Mouse (Mus musculus): Measurements from ENCODE around the gene Atf3. TPM values are rescaled to one million over a fixed set of nuclear protein-coding genes. Genes with fewer than 3 reads are reported as not detected.
A peak's percentile ranks its signal among the peaks of the same experiment; 100 is the strongest.
"Not testable (repeated sequence)": the region's sequence is repeated elsewhere in the genome, so short reads cannot be mapped to it uniquely, and the experiment has no call there.

The Atf3 gene
- total RNA-seq, 2 experiments from 2014 or later: 1.2 to 1.4 TPM

DNA sequence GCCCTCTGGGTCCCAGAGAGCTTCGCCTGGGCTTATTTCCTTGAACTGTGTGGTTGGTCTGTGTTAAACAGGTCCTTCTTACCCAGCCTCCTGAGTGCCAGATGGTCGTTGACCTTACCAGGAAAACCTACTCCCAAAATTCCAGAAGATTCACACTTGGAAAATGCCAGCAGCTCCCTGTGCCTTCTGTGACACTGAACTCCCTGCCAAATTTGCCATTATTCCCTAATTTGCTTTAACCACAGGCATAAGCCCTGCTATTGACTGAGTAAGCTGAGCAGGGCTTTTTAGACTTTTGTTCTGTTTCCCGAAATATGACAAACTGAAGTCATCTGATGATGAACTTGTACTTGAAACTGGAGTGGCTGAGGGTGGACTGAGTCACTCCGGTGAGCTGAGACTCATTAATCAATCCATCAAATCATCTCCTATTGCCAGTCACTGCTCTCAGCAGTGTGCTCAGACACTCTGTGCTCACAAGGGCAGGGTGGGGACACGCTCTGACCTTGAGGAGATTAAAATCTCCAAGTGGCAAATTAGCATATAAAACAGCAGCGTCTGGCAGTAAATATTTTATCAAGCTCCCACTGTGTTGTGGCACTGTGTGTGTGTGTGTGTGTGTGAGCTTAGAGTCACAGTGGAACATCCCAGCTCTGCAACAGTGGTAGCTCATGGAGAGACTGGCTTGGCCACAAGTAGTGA lies 28.0 kb downstream of the Atf3 start:
- DNase-seq: no peak

DNA sequence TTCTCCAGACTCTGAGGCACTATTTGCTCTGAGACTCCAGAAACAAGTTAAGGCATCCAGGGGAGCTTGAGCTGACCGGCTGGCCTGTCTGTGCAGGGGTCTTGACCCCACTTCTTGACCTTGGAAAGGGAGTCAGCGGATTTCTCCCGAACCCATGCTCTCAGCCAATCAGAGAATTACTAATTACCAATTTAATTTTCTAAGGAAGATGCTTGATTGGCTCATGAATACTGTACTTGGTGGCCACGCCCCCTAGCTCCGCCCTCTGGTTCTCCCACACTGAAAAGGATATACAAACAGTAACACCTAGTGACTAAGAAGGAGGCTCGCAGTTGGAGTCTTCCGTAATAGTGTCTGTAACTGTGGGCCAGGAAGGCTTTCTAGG lies 31.5 kb downstream of the Atf3 start:
- DNase-seq: no peak

DNA sequence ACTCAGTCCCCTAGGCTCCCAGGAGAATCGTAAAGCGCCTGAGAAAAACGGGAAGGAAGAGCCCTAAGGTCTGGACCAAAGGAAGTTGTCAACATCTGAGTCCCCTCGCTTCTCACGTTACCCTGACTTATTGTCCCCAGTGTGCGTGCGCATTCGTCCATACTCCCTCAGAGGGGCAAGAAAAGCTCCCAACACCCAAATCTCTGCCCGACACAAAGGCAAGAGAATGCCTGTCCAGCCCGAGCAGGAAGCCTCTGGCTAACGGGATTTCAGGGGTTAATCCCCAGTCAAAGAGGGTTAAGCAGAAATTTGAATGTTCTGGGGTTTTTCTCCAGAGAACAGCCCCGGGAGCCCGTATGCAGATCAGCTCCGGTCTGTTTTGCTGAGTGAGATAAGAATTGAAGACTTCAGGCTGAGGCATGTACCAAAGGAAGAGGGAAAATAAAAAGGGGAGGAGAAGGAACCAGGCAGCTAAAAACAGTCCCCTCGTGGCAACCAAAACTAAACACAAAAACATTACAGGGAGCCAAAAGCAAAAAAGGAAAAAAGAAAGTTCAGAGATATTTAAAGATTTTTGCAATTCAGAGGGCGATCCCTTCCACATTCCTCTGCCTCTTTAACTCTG lies 32.0 kb downstream of the Atf3 start:
- DNase-seq: no peak

DNA sequence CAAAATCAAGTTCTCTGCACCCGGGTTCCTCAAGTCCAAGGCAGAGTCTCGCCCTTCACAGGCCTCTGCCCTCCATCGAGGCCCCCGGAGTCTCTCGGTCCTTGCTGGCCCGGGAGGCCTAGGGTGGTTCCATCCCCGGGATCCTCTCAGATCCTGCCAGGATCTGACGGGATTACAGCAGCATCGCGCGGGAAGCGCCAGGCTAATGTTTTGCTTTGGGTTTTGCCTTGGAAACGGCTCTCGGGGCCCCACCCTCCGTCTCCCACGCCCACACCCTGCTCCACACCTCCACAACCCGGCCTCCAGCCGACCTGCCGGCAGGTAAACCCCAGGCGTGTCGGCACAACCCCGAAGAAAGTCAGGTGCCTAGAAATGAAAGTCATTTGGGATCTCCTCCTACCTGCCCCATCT lies 33.0 kb downstream of the Atf3 start:
- DNase-seq: peak in 1 of 2 experiments; percentile 8

DNA sequence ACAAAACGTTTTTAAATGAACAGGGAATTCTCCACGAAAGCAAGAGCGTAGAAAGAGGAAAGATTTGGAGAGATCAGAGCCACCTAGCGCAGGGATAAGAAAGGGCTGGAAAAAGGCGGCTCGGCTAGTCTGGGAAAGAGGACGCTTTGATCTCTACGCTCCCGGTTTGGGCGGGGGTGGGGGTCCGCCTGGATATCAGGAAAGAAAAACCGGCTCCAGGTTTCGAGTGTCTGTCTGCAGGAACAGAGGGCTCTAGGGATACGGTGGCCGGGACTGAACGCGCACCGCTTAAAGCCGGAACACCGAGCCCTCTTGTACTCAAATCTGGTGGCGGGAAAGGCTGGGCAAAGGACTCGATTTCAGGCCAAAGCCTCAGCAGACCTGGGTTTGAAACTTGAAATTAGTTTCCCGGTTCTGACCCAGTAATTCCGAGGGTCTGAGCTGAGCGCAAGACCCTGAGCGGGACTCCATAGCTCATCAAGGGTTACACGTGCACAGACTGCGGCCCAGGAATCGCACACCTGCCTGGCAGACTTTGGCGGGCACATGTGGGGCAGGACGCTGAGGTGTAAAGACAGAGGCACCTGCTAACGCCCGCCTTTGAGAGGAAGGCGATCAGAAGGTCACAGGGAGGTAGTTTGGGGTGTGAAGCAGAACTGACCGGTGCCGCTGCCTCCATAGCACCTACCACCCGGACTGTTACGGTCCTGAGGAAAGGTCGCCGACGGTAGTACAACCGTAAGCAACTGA lies 33.6 kb downstream of the Atf3 start:
- DNase-seq: no peak

DNA sequence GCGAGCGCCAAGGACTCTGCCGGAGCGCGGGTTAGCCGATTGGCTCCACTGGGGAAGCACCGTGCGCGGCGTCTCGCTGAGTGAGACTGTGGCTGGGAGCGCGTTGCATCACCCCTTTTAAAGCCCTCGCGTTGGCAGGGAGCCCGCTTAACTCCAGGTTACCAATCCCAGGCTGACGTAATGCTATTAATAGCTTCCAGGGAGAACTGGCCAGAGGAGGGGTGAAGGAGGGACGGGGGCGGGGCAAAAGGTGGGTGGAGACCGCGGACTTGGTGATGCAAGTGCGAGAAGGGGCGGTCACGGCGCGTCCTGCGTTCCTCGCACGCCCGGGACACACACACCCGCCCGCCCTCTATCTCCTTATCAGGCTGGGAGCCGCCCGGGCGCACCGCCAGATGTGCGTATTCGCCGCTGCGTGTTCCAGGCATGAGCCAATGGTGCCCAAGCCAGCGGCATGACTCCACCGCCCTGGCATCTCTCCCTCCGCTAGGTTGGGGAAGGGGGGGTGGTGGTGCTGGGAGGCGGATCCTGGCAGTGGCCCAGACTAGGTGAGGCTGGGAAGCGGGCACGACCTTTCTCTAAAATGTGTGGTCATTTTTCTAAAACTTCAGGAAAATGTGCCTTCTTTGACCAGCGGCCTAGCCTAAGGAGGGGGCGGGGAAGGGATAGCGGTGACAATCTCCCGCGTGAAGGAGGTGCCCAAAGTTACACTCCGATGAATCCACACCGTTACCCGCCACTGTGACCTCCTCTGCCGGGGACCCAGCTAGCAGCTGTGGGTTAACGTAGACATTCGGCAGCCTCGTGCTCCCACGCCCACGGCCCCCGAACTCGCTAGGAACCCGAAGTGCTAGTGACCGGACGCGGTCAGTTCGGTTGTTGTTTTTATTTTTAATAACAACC lies 34.4 kb downstream of the Atf3 start:
- DNase-seq: peak; percentile 80

DNA sequence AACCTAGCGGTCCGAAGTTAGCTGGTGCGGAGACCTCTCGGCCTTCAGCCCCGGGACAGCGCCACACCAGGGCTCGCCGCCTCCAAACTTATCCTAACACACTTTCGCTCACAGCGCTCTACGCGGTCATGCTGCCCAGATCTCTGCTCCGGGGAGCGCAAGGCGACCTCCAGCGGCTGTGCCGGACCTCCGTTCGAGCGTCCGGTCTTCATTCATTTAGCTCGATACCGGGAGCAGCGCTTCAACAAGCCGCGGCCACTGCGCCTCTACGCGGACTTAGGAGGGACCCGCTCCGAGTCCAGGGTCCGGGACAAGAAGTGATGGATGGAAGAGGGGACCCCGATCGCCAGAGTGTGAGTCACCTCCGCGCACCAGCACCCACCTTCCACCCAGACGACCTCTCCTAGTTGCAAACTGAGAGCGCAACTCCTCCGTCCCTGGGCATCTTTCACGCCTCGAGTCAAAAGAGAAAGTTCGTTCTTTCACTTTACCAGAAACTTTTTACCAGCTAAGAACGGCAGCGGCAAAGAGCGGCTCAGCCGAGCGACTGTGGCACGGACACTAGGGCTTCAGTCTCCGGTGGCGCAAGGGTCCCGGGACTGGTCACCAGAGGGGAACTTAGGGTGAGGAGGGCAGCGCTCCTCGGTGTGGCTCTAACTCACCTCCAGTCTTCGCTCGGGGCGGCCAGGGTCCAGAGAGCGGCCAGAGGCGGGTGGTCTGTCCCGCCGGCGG lies 35.2 kb downstream of the Atf3 start:
- peak; percentile 9 to 33 for DNase-seq

DNA sequence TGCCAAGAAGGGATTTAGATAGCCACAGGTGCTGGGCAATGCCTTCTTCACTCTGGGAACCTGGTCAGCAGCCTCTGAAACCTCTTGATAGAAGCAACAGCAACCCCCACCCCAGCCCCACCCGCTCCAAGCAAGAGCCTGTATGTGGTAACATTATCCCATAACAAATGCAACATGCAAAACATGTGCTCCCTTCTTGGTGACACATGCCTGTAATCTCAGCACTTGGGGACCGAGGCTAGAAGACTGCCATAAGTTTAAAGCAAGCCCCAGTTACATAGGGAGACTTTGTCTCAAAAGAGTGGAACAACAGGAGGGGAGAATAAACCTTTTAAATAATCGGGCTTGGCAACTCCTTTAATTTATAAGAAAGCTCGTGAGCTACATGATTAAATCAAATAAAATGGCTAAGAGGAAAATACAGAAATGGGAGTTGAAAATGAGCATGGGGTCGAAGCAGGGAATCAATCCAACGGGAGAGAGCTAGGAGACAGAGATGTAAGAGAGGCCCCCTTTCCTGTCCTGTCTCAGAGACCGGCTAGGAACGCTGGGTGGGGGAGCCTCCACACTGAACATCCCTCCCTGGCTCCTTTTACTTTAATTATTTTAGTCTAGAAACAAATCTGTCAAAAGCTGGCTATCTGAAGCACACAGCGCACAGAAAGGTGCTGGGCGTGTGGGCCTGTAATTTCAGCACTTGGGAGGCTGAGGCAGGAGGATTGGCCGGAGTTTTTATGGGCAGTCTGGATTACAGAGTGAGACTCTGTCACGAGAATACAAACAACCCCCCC lies 36.2 kb downstream of the Atf3 start:
- DNase-seq: no peak

DNA sequence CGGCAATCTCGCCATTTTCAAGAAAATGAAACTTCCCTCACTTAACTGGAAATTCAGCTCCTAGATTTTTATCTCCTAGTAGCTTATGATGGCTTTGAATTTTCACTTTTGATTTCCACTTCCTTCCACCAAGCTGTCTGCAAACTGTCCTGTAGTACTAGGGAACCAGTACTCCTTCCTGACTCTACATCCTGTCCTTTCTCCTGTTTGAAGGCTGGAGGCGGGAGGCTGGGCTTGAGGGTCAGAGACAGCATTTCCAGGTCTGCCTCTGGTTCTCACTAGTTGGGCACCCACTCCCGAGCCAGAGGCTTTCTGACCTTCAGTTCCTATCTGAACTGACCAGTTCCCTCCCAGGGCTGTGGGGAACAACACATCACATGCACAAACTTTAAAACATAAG lies 37.4 kb downstream of the Atf3 start:
- DNase-seq: no peak

DNA sequence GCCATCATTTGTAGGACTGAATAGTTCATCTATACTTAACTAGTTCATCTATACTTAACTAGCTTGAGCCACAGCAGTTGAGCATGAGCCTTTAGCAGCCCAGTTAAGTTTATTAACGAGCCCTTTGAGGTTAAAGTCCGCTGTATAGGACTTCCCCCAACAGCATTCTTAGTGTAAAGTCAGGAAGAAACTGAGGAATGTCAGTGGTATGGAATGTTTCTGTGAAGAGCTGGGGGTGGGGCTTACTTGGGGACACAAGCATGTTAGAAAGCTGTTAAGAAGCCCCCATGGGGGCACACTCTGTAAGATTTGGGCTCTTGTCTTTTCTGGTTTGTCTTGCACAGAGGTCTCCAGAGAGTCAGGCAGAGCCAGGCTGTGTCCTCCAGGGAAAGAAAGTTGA lies 38.0 kb downstream of the Atf3 start:
- DNase-seq: no peak

DNA sequence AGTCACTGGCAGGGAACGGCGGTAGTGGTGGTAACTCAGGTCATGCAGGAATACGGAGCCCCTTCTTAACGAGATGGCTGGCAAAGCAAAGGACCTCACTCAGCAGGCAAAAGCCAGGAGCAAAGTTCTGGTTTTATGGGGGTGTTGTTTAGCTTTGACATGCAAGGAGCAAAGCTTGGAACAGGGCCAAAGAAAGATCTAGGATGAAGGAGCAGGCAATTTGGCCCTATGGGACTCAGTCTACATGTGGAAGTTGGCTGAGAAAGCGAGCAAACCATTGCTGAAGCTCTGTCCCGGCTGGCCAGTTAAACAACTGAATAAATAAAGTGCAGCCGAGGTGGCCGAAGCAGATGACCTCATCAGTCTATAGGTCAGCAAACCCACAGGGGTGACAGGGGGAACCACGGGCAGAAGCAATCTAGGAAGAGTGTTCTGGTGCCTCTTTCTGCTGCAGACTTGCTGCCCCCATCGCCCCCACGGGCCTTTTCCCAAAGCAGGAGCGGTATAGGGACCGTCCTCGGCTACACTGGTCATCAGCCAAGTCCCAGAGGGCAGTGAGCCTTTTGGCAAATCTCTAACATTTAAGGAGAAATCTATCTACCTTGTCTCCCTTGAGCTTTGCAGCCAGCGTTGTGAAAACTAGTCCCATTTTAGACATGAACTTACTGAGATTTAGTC lies 39.2 kb downstream of the Atf3 start:
- DNase-seq: no peak

DNA sequence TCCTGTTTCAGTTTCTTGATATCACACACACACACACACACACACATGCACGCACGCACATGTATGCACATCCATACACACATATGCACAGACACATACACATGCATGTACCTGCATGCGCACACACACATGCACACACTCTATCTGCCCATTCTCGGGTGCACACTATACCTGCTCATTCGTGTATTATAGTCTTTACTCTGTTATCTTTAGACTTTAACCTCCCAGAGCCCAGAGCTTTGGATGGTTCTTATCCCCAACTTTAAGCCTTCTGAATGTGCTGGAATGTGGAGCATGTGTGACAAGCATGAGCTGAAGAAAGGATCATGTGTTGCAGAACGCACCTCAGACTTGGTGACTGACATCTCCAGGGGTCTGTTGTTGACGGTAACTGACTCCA lies 41.0 kb downstream of the Atf3 start:
- DNase-seq: no peak

DNA sequence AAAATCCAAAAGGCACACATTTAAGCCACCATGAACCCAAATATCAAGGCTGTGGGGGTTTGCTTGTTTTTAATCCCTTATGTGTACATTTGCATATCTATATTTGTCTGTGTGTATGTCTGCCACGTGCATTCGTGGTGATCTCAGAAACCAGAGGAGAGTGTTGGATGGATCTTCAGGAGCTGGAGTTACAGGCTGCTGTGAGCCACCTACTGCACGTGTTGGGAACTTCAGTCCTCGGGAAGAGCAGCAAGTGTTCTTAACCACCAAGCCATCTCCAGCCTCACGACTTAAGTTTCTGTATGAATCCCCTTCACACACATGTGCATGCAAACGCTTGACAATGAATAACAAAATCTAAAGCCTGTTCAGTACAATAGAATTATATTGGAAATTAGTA lies 45.4 kb downstream of the Atf3 start:
- DNase-seq: peak in 1 of 2 experiments; percentile 18

DNA sequence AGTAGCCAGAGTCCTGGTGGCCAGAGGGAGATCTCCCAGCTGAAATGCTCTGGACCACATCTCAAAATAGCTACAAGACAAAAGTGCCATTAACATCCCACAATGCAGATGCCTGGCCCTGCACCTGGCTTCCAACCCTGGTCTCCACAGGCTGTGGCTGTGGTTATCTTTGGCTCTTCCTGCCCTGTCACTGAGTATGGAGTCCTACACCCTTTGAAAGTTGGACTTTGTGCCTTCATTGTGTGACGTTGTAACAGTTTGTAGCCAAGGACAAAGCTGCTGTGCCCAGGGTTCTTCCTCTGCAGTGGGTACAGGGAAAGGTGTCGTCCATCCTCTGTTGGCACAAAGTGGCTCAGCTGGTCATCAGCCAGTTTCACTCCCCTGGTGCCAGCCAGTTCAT lies 47.4 kb downstream of the Atf3 start:
- no peak for DNase-seq

DNA sequence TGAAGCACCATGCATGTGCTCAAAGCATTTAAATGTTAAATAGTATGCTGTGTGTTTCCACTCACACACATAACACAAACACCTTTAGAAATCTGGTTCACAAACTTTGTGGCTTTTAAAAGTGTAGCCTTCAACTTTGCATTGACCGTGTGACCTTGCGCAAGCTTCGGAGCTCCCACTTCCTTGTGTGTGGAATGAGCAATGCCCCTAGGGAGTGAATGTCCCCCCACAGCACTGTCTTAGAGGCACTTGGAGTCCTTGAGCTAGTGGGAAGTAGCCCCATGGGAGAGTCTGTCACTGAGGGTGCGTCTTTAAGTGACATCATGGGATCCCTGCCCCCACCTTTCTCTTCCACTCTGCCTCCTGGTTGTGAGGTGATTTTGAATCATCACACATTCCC lies 51.6 kb downstream of the Atf3 start:
- no peak for DNase-seq

DNA sequence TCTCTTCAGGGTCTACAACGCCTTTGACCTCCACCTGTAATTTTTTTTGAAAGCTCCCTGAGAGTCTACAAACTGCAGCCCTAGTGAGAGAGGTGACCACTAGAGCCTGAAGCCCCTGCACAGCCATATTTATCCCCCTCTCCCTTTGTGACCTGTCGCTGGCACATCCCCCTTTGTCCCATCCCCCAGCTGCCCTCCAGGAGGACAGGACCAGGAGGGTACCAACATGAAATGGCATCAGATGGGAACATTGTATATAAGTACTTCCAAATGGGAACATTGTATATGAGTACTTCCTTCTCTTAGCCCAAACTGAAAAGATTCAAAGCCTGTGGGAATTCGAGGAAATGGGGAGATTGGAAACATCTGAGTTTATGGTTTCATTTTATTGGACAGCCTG lies 53.1 kb downstream of the Atf3 start, which contains the start of gene Fam71a:
Gene Fam71a, minus strand, starts transcription at position 101 of the 400 bp plus-strand sequence.
- no peak for DNase-seq

DNA sequence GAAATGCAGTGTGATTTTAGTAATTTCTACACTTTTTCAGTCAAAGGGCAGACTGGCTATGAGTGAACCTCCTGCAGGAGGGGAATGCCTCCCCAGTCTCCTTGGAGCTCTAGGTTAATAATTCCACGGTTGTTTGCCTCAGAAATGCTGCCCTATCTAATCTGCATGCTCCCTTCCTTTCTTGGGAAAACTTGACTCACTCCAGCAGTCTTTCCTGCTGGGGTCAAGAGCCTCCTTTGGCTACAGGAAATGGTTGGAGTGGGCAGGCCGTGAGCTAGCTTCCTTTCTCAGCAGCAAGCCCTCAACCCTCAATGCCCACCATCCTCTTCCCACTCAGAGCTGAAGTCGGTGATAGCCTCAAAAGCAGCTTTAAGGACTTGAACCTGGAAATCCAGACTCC lies 63.5 kb downstream of the Atf3 start:
- DNase-seq: no peak

DNA sequence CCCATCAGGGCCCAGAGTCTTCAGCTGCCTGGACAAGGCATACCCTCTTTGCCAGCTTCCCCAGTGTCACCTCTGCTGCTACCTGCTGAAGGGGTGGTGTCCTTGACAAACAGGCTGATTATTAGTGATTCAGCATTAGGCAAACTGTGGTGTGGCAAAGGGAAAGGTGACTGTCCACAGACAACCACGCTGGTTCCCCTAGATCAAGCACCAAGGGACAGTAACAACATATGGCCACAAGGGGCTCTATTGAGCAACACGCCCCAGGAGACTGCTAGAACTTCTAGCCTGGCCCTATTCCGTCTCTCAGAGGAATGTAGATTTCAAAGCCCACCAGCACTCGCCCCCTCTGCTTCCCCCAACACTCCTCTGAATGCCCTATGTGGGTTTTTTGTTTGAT lies 64.8 kb downstream of the Atf3 start:
- DNase-seq: peak; percentile 19 to 23

DNA sequence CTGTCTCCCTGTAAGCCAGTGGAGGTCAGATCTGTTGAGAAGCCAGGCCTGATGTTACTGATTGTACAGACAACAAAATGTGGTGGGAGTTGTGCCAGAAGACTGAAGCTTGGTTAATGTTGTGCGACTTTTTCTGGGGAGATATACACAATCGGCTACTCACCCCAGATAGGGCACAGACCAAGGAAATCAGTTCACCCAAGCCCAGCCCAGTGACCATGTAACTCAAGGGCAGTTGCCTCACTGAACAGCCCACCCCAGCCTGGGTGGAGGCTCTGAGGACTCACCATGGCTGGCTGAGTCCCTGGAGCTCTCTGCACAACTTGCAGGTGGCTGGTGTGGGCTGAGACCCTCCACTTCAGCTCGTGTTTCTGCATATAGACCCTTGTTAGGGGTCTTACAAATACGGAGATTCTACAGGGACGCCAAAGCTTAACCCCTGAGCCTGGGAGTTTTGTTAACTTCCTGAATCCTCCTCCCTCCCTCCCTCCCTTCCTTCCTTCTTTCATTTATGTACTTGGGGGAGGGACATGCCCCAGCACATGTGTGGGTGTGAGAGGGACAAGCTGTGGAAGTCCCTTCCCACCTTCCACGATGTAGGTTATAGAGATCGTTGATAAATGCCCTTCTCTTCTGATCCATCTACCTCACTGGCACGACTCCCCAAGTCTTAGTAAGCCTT lies 66.8 kb downstream of the Atf3 start:
- DNase-seq: no peak

DNA sequence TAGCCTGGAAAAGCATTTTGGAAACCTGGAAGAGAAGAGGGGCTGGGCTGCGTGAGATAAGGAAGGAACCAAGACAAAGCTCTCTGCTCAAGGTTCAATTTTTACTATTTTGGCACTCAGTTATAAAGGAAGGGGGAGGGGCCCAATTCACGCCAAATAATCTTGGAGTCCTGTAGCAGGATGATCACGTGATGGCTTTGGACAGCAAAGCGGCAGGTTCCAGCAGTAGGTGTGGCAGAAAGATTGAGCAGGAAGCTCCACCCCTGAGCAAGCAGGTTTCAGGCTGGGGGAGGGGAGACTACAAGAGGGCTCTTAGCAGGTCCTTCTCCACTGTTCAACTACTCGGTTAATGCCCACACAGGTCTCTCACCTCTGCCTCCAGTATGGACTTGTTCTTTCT lies 68.3 kb downstream of the Atf3 start:
- DNase-seq: not testable (repeated sequence)
